ENCODE assay signal across 16 mouse cellular contexts in genomic region chr2:166899161-166899560, GRCm38 (mm10).
"Had no signal": no experiment of that assay in that cellular context is flagged by ENCODE, and none has a peak within 500 bp of the region (broad histone marks: within the 10 kb centered on the region; RNA-seq: fewer than 3 reads in every experiment).

No protein-coding gene starts in this region.

- H3K27me3 ChIP-seq: limb, embryonic 13.5 days; neural tube, embryonic 15.5 days had no signal

- H3K4me3 ChIP-seq: layer of hippocampus, adult 2 months; limb, embryonic 13.5 days; myocyte; neural tube, embryonic 15.5 days had no signal

- H3K9ac ChIP-seq: limb, embryonic 13.5 days; lung, embryonic 14.5 days; neural tube, embryonic 15.5 days had no signal

- DNase-seq: kidney, adult 18-20 months; kidney, postnatal 10 days; kidney, postnatal 4 days; left cerebral cortex, postnatal 4 days; lung, embryonic 14.5 days; lung, postnatal 10 days; lung, postnatal 4 days; midbrain, embryonic 14.5 days; right cerebral cortex, adult 18-20 months; right cerebral cortex, postnatal 25 days; thymus, adult 18-20 months; thymus, postnatal 25 days had no signal

- H3K9me3 ChIP-seq: limb, embryonic 13.5 days; neural tube, embryonic 15.5 days had no signal

- H3K4me1 ChIP-seq: neural tube, embryonic 15.5 days had no signal

- H3K4me2 ChIP-seq: limb, embryonic 13.5 days; lung, embryonic 14.5 days; neural tube, embryonic 15.5 days had no signal

- H3K27ac ChIP-seq: layer of hippocampus, adult 2 months; limb, embryonic 13.5 days; neural tube, embryonic 15.5 days had no signal
